10 mouse cellular contexts compared by ENCODE assay signal in genomic region chr7:27153205-27153764, GRCm38 (mm10). TPM values are rescaled to one million over a fixed set of nuclear protein-coding genes. Genes with fewer than 3 reads are reported as not detected.
DNase-seq lines count a peak whose midpoint lies in the region; ATAC-seq and TF ChIP-seq lines count a peak whose summit lies in the region.
"Had no signal": no experiment of that assay in that cellular context is flagged by ENCODE, and none has a peak within 500 bp of the region (broad histone marks: within the 10 kb centered on the region; RNA-seq: fewer than 3 reads in every experiment).

Gene Cyp2t4 (plus strand): TSS chr7:27153714.

- no peaks in the 10 kb centered on the region for H3K27me3 ChIP-seq in lung, embryonic 16.5 days (ENCODE audit: control insufficient read depth, insufficient read depth, low read depth, low read length)
- no peaks in the 10 kb centered on the region for H3K27me3 ChIP-seq in midbrain, embryonic 14.5 days (ENCODE audit: control insufficient read depth, insufficient read depth, low read length)

- DNase-seq in gastrocnemius, postnatal 25 days, result peak; percentile 69
- no peak for DNase-seq in gastrocnemius, postnatal 14 days
- peak; percentile 66 for DNase-seq in kidney, adult 18-20 months
- no peak for DNase-seq in midbrain, embryonic 14.5 days
- DNase-seq in testis, postnatal 14 days (ENCODE audit: low spot score), result no peak
- DNase-seq in right cerebral cortex, adult 18-20 months, result no peak

- 0 out of 2 replicates have a peak within 1 kb of the TSS, but pooled peaks have one; percentile 15 for H3K27ac ChIP-seq in cortical plate, adult 2 months (ENCODE audit: insufficient read depth, low read length)
- H3K27ac ChIP-seq in lung, embryonic 16.5 days (ENCODE audit: low read length), result peak within 1 kb of the TSS; percentile 87
- H3K27ac ChIP-seq in midbrain, embryonic 14.5 days (replicated peaks; ENCODE audit: low read depth, low read length), result no peak within 1 kb of the TSS

- 0 out of 2 replicates have a peak, but pooled peaks cover 2% of the 10 kb centered on the region for H3K4me1 ChIP-seq in cortical plate, adult 2 months (ENCODE audit: control insufficient read depth, insufficient read depth, low read length)
- peaks cover 2% of the 10 kb centered on the region; the same call in 1 of the 2 replicates for H3K4me1 ChIP-seq in lung, embryonic 16.5 days (replicated peaks; ENCODE audit: control insufficient read depth, insufficient read depth, low read length)
- H3K4me1 ChIP-seq in midbrain, embryonic 14.5 days (ENCODE audit: control insufficient read depth, insufficient read depth, low read length), result no peaks in the 10 kb centered on the region

- no peak for TF ChIP-seq CTCF in cortical plate, adult 2 months (IDR thresholded peaks at IDR 0.05; ENCODE audit: extremely low read depth, insufficient read depth, low read length)

- peaks cover 6% of the 10 kb centered on the region for H3K36me3 ChIP-seq in lung, embryonic 16.5 days (ENCODE audit: control insufficient read depth, insufficient read depth, low read length)
- H3K36me3 ChIP-seq in midbrain, embryonic 14.5 days (ENCODE audit: control insufficient read depth, insufficient read depth, low read length), result peaks cover 12% of the 10 kb centered on the region

- ATAC-seq in lung, embryonic 16.5 days (ENCODE audit: low read depth), result peak; percentile 93
- no peak for ATAC-seq in midbrain, embryonic 14.5 days (ENCODE audit: low FRiP score, low TSS enrichment)

- H3K4me2 ChIP-seq in lung, embryonic 16.5 days (ENCODE audit: low read depth, low read length), result no peak within 1 kb of the TSS
- no peak within 1 kb of the TSS for H3K4me2 ChIP-seq in midbrain, embryonic 14.5 days (ENCODE audit: low read length)

- no peak for TF ChIP-seq POLR2A in cortical plate, adult 2 months (IDR thresholded peaks at IDR 0.05; ENCODE audit: extremely low read depth, insufficient read depth, low read length)

- WGBS in lung, embryonic 16.5 days, result 38% methylated on average over 10 of the region's 10 CpGs
- WGBS in midbrain, embryonic 14.5 days, result 83% methylated on average over 10 of the region's 10 CpGs

- no peaks in the 10 kb centered on the region for H3K9me3 ChIP-seq in lung, embryonic 16.5 days (ENCODE audit: control insufficient read depth, low read length)
- no peaks in the 10 kb centered on the region for H3K9me3 ChIP-seq in midbrain, embryonic 14.5 days (ENCODE audit: control insufficient read depth, low read length)

- H3K4me3 ChIP-seq in cortical plate, adult 2 months (ENCODE audit: insufficient read depth, low read length), result no peak within 1 kb of the TSS
- no peak within 1 kb of the TSS for H3K4me3 ChIP-seq in lung, embryonic 16.5 days (ENCODE audit: low read length)
- H3K4me3 ChIP-seq in midbrain, embryonic 14.5 days (replicated peaks; ENCODE audit: low read depth, low read length), result no peak within 1 kb of the TSS

- peak within 1 kb of the TSS; percentile 29; the same call in 1 of the 2 replicates for H3K9ac ChIP-seq in lung, embryonic 16.5 days (ENCODE audit: low read length)
- H3K9ac ChIP-seq in midbrain, embryonic 14.5 days (replicated peaks; ENCODE audit: low read length), result no peak within 1 kb of the TSS

- intact Hi-C loops in gastrocnemius, postnatal 14 days (cut with DNase I; ENCODE audit: low total_unique reads), result no loop called here

RNA-seq across cellular contexts. Expression of gene Cyp2t4, which starts in this region (rescaled TPM):
- total RNA-seq in gastrocnemius, postnatal 25 days (2021), result not detected
- total RNA-seq in gastrocnemius, postnatal 14 days (2021), result not detected
- not detected in 2 replicates for polyA plus RNA-seq in cortical plate, adult 2 months (2012; rRNA removed)
- polyA plus RNA-seq in lung, embryonic 16.5 days (2015; fragmentation: Nextera tagmentation; extraction: Ambion mirVana), result 0.18 TPM in 1 of 2 replicates, not detected in the other
- polyA plus RNA-seq in midbrain, embryonic 14.5 days (2014; fragmentation: Nextera tagmentation; extraction: Ambion mirVana), result 0.18 and 0.22 TPM in 2 replicates
- total RNA-seq: layer of hippocampus, postnatal 25 days had no signal
- polyA plus RNA-seq: embryonic facial prominence, embryonic 11.5 days had no signal

Comparison
In these comparisons a context has a peak if more than half of its experiments do, and no peak if none do; other contexts are left out.
1. Peak in DNase-seq in gastrocnemius, postnatal 25 days; RNA of the gene not detected or under 1 TPM.
2. Peak in ATAC-seq, H3K27ac ChIP-seq and H3K9ac ChIP-seq in lung, embryonic 16.5 days; RNA of the gene not detected or under 1 TPM.